8 mouse cellular contexts compared by ENCODE assay signal in the genomic region with DNA sequence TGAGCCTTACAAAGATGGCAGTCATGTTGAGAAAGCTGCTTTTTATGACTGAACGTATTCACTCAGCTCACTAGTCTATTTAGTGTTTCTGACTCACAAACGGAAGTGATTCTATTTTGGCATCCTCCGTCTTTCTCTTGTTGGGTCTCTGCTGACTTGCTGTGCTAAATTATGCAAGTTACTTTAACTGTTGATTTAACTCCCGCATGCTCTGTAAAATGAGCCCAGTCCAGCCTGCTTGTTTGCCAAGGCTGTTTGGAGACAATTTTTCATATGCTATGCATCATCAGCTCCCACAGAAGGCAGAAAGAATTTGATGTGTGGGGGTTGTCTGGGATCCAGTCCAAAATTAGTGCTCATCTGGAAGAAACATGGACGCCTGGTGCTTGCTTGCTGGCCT. TPM values are rescaled to one million over a fixed set of nuclear protein-coding genes. Genes with fewer than 3 reads are reported as not detected.
DNase-seq lines count a peak whose midpoint lies in the region; ATAC-seq and TF ChIP-seq lines count a peak whose summit lies in the region.

No protein-coding gene starts in this region.

- no peaks in the 10 kb centered on the region for H3K9me3 ChIP-seq in lung, embryonic 14.5 days (ENCODE audit: low read depth, low read length)
- H3K9me3 ChIP-seq in heart, embryonic 14.5 days (ENCODE audit: control insufficient read depth, low read length): no peaks in the 10 kb centered on the region

- H3K27me3 ChIP-seq in lung, embryonic 14.5 days (ENCODE audit: insufficient read depth, low read length): no peaks in the 10 kb centered on the region
- H3K27me3 ChIP-seq in heart, embryonic 14.5 days (ENCODE audit: control insufficient read depth, insufficient read depth, low read length): no peaks in the 10 kb centered on the region

- H3K4me2 ChIP-seq in lung, embryonic 14.5 days: no peak overlapping the region; the same call in 1 of the 2 replicates
- H3K4me2 ChIP-seq in heart, embryonic 14.5 days (ENCODE audit: low read length): no peak overlapping the region

- no peak overlapping the region for H3K4me3 ChIP-seq in lung, embryonic 14.5 days (ENCODE audit: low read depth, low read length)
- no peak overlapping the region for H3K4me3 ChIP-seq in heart, embryonic 14.5 days (ENCODE audit: control insufficient read depth in 1 of 2, insufficient read depth in 1 of 2, low read depth in 1 of 2, low read length in 2 of 2)

- peaks cover 15% of the 10 kb centered on the region; the same call in 1 of the 2 replicates for H3K4me1 ChIP-seq in lung, embryonic 14.5 days (ENCODE audit: insufficient read depth)
- peaks cover 8 to 9% of the 10 kb centered on the region in 2 experiments for H3K4me1 ChIP-seq in heart, embryonic 14.5 days (ENCODE audit: control insufficient read depth in 2 of 2, insufficient read depth in 2 of 2, low read length in 2 of 2)

- DNase-seq in lung, embryonic 14.5 days: peak; percentile 91
- DNase-seq in lung, postnatal 25 days (ENCODE audit: low spot score): no peak
- peak; percentile 49 to 59 for DNase-seq in adrenal gland, postnatal 36 days
- DNase-seq in layer of hippocampus, adult 9-11 months: peak; percentile 86
- DNase-seq in ovary, postnatal 14 days (ENCODE audit: low spot score): peak; percentile 48
- no peak for DNase-seq in thymus, postnatal 4 days

- peak; percentile 64 for ATAC-seq in lung, embryonic 14.5 days (ENCODE audit: insufficient read depth)
- no peak for ATAC-seq in heart, embryonic 14.5 days (ENCODE audit: insufficient number of reproducible peaks, insufficient read depth, low FRiP score, low read depth)
- no peak for ATAC-seq in megakaryocyte, adult 5-6 weeks (ENCODE audit: poor library complexity, severe bottlenecking)

- H3K27ac ChIP-seq in lung, embryonic 14.5 days (ENCODE audit: low read depth): peak overlapping the region; percentile 66
- H3K27ac ChIP-seq in heart, embryonic 14.5 days (replicated peaks in 1 of 2; ENCODE audit: control insufficient read depth in 1 of 2, insufficient read depth in 1 of 2, low read depth in 2 of 2, low read length in 2 of 2): peak overlapping the region; percentile 41 to 57; a peak in 3 of 4 replicates

- no peak for TF ChIP-seq CTCF in lung, embryonic 14.5 days (IDR thresholded peaks at IDR 0.05; ENCODE audit: low read depth)

- no peak overlapping the region for H3K9ac ChIP-seq in lung, embryonic 14.5 days
- H3K9ac ChIP-seq in heart, embryonic 14.5 days (ENCODE audit: low read length): no peak overlapping the region

- WGBS in lung, embryonic 14.5 days: 17% methylated on average over 5 of the region's 5 CpGs
- 47% methylated on average over 5 of the region's 5 CpGs for WGBS in heart, embryonic 14.5 days

- no peaks in the 10 kb centered on the region for H3K36me3 ChIP-seq in lung, embryonic 14.5 days (ENCODE audit: insufficient read depth)
- H3K36me3 ChIP-seq in heart, embryonic 14.5 days (ENCODE audit: control insufficient read depth, insufficient read depth, low read length): no peaks in the 10 kb centered on the region

RNA-seq across cellular contexts. Expression of a gene that starts 1.3 kb away (rescaled TPM):
- 11.1 and 13.0 TPM in 2 replicates for polyA plus RNA-seq in lung, embryonic 14.5 days (2014; fragmentation: Nextera tagmentation; extraction: Ambion mirVana)
- 1 to 10 TPM; 4.6 to 5.2 TPM for total RNA-seq in adrenal gland, postnatal 36 days (2021)
- polyA plus RNA-seq in heart, embryonic 14.5 days (2014; fragmentation: Nextera tagmentation; extraction: Ambion mirVana): 2.5 and 2.7 TPM in 2 replicates
- total RNA-seq in megakaryocyte, adult 5-6 weeks (2015): not detected in 2 replicates
- total RNA-seq in megakaryocyte, adult 5-6 weeks (2017): 0.12 and 0.15 TPM in 2 replicates

RNA-seq across cellular contexts. Expression of a gene that starts 44.4 kb away (rescaled TPM):
- 12.1 and 14.5 TPM in 2 replicates for polyA plus RNA-seq in lung, embryonic 14.5 days (2014; fragmentation: Nextera tagmentation; extraction: Ambion mirVana)
- total RNA-seq in adrenal gland, postnatal 36 days (2021): 10 to 100 TPM; 15.6 to 20.3 TPM
- 7.0 and 8.1 TPM in 2 replicates for polyA plus RNA-seq in heart, embryonic 14.5 days (2014; fragmentation: Nextera tagmentation; extraction: Ambion mirVana)
- 14.5 and 15.4 TPM in 2 replicates for total RNA-seq in megakaryocyte, adult 5-6 weeks (2015)
- 12.5 and 17.2 TPM in 2 replicates for total RNA-seq in megakaryocyte, adult 5-6 weeks (2017)

Comparison
In these comparisons a context has a peak if more than half of its experiments do, and no peak if none do; other contexts are left out.
1. DNase-seq: peak in lung, embryonic 14.5 days (single experiment), adrenal gland, postnatal 36 days (2 of 2), layer of hippocampus, adult 9-11 months (single experiment) and ovary, postnatal 14 days (single experiment); none in lung, postnatal 25 days (single experiment) and thymus, postnatal 4 days (single experiment).
2. RNA of a gene that starts 1.3 kb away (total RNA-seq): 4.6 to 5.2 TPM in adrenal gland, postnatal 36 days; 0.12 to 0.15 TPM in megakaryocyte, adult 5-6 weeks; every median in the first group is over 4 times any median in the second.